Mouse (Mus musculus) hematopoietic stem cell, adult 5-6 weeks (primary cell): ENCODE results near the gene Gtpbp10. TPM values are rescaled to one million over a fixed set of nuclear protein-coding genes. Genes with fewer than 3 reads are reported as not detected.
A peak's percentile ranks its signal among the peaks of the same experiment; 100 is the strongest.

ENCODE experiments used
- ATAC-seq, 2 experiments: fragments of 125-278 bp in 1 of 2; replicated peaks in 1 of 2; 2 replicates each; pipeline ENCODE4 v1.8.0; 2016 to 2017; ENCODE audit warnings: inconsistent platforms in 2 of 2, mild to moderate bottlenecking in 2 of 2, moderate number of reproducible peaks in 2 of 2, low read depth in 1 of 2, moderate TSS enrichment in 1 of 2; ENCODE audit not compliant: low FRiP score in 2 of 2, poor library complexity in 2 of 2, severe bottlenecking in 2 of 2, insufficient read depth in 1 of 2, low TSS enrichment in 1 of 2
- total RNA-seq: library from RNA; stranded (forward); fragments of 172-1452, 232-1000 nt; gene quantifications from 2 replicates; pipeline ENCODE4 v1.2.3, GENCODE M21; 2017

Gtpbp10 gene
- total RNA-seq, 1 experiment from 2014 or later: 31.6 TPM

DNA sequence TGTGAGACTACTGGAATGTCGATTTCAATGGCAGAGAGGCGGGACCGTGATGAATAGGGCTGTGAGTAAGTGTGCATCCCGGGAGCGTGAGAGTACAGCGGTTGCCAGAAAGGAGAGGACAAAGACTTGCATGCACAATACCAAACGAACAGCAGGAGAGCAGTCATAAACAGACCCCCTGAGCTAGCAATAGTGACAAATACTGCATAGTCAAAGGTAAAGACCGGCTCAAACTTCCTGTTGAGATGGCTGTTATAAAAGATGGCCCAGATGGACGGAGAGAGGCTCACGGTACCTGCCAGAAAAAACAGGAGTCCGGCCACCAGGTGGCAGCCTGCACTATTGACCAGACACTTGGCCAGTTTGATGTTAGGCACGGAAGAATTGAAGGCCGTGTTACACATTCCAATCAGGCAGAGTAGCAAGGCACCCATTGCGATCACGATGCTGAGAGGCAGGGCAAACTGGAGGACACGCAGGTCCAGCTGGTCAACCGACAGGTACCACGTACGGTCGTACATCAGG lies 51.6 kb downstream of the Gtpbp10 start:
- ATAC-seq: peak; percentile 69 to 71; a peak in 3 of 4 replicates

DNA sequence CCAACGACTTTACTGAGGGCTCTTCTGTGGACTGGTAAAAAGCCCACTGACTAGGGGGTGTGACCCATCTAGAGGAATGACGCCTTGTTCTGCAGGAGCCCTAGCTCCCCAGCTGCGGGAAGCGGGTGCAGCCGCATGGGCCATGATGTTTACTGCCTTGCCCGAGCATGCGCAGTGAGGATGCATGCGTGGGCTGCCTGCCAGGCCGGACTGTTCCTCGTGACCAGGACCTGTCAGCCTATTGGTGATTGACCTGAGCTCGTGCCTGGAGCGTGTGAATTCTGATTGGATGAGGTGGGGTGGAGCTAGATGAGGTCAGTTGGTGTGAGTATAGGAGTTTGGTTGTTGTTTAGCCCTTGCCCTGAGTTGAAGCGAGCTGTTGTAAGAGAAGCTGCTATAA lies 54.9 kb downstream of the Gtpbp10 start:
- ATAC-seq: no peak

DNA sequence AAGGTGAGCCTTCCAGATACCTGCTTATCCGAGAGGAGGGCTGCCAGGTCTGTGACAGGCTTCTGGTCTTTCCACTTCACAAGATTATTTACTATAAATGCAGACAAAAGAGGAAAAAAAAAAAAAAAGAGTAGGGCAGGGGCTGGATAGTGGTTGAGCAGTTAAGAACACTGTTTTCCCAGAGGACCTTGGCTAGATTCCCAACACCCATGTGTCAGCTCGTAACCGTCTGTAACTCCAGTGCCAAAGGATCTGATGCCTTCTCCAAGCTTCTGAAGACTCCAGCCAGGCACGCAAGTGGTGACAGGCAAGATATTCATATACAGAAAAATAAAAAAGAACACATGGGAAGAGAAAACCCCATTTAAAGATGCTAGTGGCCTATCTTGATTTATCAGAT lies 56.0 kb downstream of the Gtpbp10 start:
- no peak for ATAC-seq

DNA sequence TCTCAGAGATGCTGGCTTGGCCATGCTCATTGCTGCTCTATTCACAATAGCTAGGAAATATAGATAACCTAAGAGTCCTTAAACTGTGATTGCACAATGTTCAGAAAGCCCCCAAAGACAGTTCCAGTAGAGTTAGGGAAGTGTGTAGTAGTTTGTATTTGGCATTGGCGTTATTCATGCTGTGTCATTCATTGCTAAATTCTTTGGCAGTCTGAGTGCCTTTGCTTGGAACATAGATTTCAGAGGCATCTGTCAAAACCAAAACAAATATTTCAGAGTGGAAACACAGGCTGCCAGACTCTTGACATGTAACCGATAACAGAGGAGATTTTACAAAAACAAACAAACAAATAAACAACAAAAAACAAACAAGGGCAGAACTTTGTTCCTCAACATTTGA lies 57.8 kb downstream of the Gtpbp10 start:
- ATAC-seq: no peak

DNA sequence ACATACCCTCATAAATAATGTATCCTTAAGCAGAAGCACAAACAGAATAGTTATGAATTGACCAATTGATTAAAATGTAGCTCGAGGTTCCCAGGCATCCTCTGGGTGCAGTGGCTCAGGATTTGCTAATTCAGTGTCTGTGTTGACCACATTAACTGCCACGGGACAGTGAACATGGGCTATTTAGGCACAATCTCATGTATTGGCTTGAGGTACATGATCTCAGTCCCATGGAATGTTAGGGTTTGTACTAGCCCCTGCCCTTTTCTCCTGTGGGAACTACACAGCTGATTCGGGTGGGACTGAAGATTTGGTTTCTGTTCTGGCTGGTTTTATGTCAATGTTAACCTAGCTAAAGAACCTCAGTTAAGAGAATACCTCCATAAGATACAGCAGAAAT lies 62.9 kb downstream of the Gtpbp10 start:
- ATAC-seq: no peak

DNA sequence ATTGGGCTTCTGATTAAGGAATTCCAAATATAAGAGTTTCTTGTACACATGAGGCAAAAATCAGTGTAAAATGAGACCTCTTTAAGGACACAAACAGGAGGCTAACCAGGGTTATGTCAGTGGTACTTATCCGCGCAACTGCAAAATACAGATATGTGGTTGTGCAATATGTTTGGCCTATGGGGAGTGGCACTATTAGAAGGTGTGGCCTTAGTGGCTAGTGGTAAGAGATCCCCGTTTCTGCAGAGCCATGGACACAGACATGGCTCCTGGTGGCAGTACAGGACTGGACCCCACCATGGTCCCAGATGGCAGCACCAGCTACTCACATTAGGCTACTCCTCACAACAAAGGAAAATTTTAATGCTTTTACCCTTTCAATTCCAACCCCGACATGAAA lies 64.3 kb downstream of the Gtpbp10 start:
- no peak for ATAC-seq

DNA sequence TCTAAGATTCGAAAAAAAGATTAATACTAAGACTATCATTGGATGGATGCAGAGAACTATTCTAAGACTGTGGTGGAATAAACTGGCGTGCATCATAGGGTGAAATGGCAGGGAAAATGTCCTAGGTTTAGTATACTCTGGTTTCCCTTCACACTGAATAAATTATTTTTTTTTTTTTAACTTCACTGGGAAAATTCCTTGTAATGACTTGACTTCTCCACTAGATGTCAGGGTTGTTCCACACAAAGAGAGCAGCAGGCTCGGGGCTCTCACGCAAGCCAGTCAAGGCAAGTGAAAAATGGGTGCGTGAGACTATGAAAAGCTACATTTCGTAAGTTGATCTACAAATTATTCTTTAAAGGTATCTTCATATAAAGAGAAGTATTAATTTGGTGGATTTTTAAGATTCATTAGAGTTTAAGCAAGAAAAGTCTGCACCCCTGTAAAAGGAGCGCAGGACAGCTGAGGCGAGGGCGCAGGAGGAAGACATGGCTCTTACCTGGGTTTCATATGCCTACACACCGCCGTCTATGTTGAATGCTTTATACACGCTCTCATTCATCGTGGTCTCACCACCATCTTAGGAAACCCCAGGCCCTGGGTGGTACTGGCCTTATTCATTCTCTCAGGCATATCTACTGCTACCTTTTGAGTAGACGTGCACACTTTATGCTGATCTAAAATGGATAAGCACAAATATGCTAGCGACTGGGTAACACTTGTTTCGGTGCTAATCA lies 64.9 kb downstream of the Gtpbp10 start:
- ATAC-seq: peak; percentile 66 to 78; a peak in 3 of 4 replicates

DNA sequence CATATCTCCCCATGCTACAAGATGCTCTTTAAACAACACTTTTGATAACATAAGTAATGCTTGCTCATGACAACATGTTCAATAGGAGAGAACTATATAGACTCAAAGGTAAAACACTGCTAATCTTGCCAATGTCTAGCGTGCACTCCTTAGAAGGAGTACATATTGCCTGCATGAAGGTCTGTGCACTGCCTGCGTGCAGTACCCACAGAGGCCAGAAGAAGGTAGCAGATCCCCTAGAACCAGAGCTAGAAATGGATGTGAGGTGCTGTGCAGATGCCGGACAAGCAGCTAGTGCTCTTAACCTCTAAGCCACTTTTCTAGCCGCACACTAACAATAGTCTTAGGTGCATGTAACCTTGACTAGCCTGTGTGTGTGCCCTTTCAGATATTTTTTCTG lies 67.2 kb downstream of the Gtpbp10 start:
- ATAC-seq: no peak

Other genes with a start within 250 kb of the Gtpbp10 start
- 4.5 and 14.8 TPM in 2 replicates for gene Cdk14, start 139.2 kb downstream of the Gtpbp10 start, total RNA-seq
- not detected in 2 replicates for gene 1700015F17Rik, start 80.4 kb downstream of the Gtpbp10 start, total RNA-seq
- gene Cldn12, start 44.6 kb downstream of the Gtpbp10 start, total RNA-seq: 12.8 and 12.9 TPM in 2 replicates
- not detected in 2 replicates for gene Gm8773, start 14.3 kb upstream of the Gtpbp10 start, total RNA-seq
- 0.63 TPM in 1 of 2 replicates, not detected in the other for gene Cfap69, start 104.7 kb upstream of the Gtpbp10 start, total RNA-seq
- gene Steap2, start 135.0 kb upstream of the Gtpbp10 start, total RNA-seq: not detected in 2 replicates
- gene Steap1, start 189.8 kb upstream of the Gtpbp10 start, total RNA-seq: not detected in 2 replicates